Mouse (Mus musculus) midbrain, embryonic 13.5 days (tissue): ENCODE measurements around the gene Cdr2l. TPM values are rescaled to one million over a fixed set of nuclear protein-coding genes. Genes with fewer than 3 reads are reported as not detected.
A peak's percentile ranks its signal among the peaks of the same experiment; 100 is the strongest.

ENCODE experiments used
- ATAC-seq: fragments of 200-750 bp; cut with Nextera tagmentation; 2 replicates; pipeline ENCODE4 v1.8.0; 2017; ENCODE audit warnings: mild to moderate bottlenecking, moderate TSS enrichment, moderate library complexity
- H3K27ac ChIP-seq: fragments of 300-500 bp; sonication (generic); 2 replicates; pipeline ENCODE4 v1.5.1; 2015; ENCODE audit warnings: inconsistent platforms, mild to moderate bottlenecking, moderate library complexity
- H3K27me3 ChIP-seq: fragments of 300-500 bp; sonication (generic); 2 replicates; pipeline ENCODE4 v1.6.1; 2015; ENCODE audit warnings: mild to moderate bottlenecking, inconsistent platforms
- H3K36me3 ChIP-seq: fragments of 300-500 bp; sonication (generic); 2 replicates; pipeline ENCODE4 v1.6.1; 2015; ENCODE audit warnings: mild to moderate bottlenecking, inconsistent platforms
- H3K4me1 ChIP-seq: fragments of 300-500 bp; sonication (generic); replicated peaks from 2 replicates; pipeline ENCODE4 v1.6.1; 2015; ENCODE audit warnings: inconsistent platforms
- H3K4me2 ChIP-seq: fragments of 300-500 bp; sonication (generic); replicated peaks from 2 replicates; pipeline ENCODE4 v1.6.1; 2015; ENCODE audit warnings: moderate library complexity, mild to moderate bottlenecking, inconsistent platforms
- H3K4me3 ChIP-seq: fragments of 300-500 bp; sonication (generic); replicated peaks from 2 replicates; pipeline ENCODE4 v1.5.1; 2015; ENCODE audit warnings: mild to moderate bottlenecking, inconsistent platforms
- H3K9ac ChIP-seq: fragments of 300-500 bp; sonication (generic); replicated peaks from 2 replicates; pipeline ENCODE4 v1.6.1; 2015; ENCODE audit warnings: mild to moderate bottlenecking, inconsistent platforms
- H3K9me3 ChIP-seq: fragments of 300-500 bp; sonication (generic); 2 replicates; pipeline ENCODE4 v1.6.1; 2016; ENCODE audit warnings: mild to moderate bottlenecking, inconsistent platforms
- WGBS: fragments of 180-500 bp; shearing (Covaris S2); methylation state at CpG from one replicate; pipeline ENCODE4 v1.1.7; 2015; 5-methylcytosine and 5-hydroxymethylcytosine counted together
- polyA plus RNA-seq: library from polyadenylated mRNA; unstranded; fragments of >200 nt; fragmentation: Nextera tagmentation; extraction: Ambion mirVana; gene quantifications from 2 replicates; pipeline ENCODE4 v1.2.1, GENCODE M21; 2015

The Cdr2l gene
- polyA plus RNA-seq: 23.0 and 27.1 TPM in 2 replicates

GRCm38 (mm10) chr11:115381743-115382539 is at the start of gene Cdr2l:
TSS of gene Cdr2l (plus strand) at chr11:115381916.
- Histone ChIP-seq H3K9me3 (no peaks in the 10 kb centered on the region), H3K4me1 (peaks cover 45% of the 10 kb centered on the region), H3K27me3 (no peaks in the 10 kb centered on the region), H3K9ac (peak within 1 kb of the TSS; percentile 97), H3K36me3 (0 out of 2 replicates have a peak, but pooled peaks cover 3% of the 10 kb centered on the region), H3K4me3 (peak within 1 kb of the TSS; percentile 87), H3K4me2 (peak within 1 kb of the TSS; percentile 82), H3K27ac (peak within 1 kb of the TSS; percentile 98)
- WGBS: under 1% methylated on average over 75 of the region's 76 CpGs
- ATAC-seq: peak; percentile 89

DNA sequence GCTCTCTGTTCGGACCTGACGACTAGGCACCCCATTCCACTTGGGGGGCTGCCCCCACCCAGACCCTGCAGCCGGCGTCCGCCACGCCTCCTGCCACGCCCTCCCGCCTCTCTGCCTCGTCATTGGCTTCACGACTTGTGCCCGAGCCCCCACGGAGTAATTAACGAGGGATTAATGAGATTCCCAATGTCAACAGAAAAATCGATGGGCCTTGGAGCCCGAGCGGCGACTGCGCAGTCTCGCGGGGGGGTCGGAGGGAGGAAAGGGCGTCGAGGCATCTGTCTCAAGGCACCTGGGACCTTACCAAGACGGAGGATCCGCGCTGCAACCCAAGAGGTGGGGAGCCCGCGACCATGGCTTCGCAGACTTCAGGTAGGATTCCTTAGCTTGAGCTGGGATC is 47.2 kb upstream of the Cdr2l start, which contains the start of gene Otop3:
TSS of gene Otop3 (plus strand) at position 201 of the 400 bp plus-strand sequence.
- Histone ChIP-seq H3K4me3 (peak within 1 kb of the TSS; percentile 33), H3K4me2 (peak within 1 kb of the TSS; percentile 58), H3K36me3 (no peaks in the 10 kb centered on the region), H3K27ac (no peak within 1 kb of the TSS), H3K4me1 (peaks cover 11% of the 10 kb centered on the region), H3K27me3 (peaks cover 63% of the 10 kb centered on the region), H3K9me3 (no peaks in the 10 kb centered on the region), H3K9ac (peak within 1 kb of the TSS; percentile 48)
- WGBS: 4% methylated on average over 29 of the region's 29 CpGs
- ATAC-seq: no peak

DNA sequence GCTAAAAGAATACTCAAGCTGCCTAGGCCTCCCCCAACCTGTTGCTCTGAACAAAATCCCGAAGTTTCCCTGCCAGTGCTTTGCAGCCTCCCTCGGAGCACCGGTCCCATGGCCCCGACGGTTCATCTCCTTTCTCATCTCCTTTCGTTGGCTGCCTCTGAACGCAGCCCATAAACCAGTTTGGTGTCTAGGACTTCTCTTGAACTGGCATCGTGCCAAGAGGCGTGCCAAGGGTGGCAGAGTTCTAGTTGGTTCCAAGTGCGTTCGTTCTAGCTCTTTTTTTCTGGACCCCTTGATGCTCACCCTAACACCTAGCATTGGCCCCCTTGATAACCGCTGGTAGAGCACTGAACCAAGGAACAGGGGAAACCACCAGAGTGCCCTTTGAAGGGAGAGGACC is 46.5 kb upstream of the Cdr2l start:
- WGBS: 56% methylated on average over 12 of the region's 12 CpGs
- Histone ChIP-seq H3K4me2 (peak overlapping the region; percentile 58; the same call in 1 of the 2 replicates), H3K9me3 (no peaks in the 10 kb centered on the region), H3K27me3 (peaks cover 65% of the 10 kb centered on the region), H3K9ac (no peak overlapping the region), H3K27ac (no peak overlapping the region), H3K36me3 (no peaks in the 10 kb centered on the region), H3K4me3 (no peak overlapping the region), H3K4me1 (peaks cover 11% of the 10 kb centered on the region)
- ATAC-seq: no peak

DNA sequence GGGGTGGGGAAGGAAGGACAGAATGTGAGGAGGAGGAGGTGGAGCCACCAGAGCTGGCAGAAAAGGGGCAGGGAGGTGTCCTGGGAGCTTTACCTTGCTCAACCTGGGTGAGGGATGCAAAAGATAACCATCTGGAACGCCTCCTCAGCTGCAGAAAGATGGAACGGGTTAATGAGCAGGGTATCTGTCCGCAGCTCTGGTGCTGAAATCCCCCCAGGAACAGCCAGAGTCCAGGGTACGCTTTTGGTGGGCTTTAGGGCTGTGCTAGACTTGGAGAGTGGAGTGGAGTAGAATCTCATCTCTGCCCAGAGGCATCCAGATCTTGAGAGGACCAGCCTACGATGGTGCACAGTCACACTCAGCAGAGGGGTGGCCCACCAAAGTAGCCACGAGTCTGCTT is 45.6 kb upstream of the Cdr2l start:
- Histone ChIP-seq H3K4me3 (no peak overlapping the region), H3K27me3 (peaks cover 68% of the 10 kb centered on the region), H3K9me3 (no peaks in the 10 kb centered on the region), H3K36me3 (no peaks in the 10 kb centered on the region), H3K4me1 (peaks cover 11% of the 10 kb centered on the region), H3K9ac (no peak overlapping the region), H3K27ac (no peak overlapping the region), H3K4me2 (no peak overlapping the region)
- no peak for ATAC-seq
- 24% methylated on average over 6 of the region's 6 CpGs for WGBS

DNA sequence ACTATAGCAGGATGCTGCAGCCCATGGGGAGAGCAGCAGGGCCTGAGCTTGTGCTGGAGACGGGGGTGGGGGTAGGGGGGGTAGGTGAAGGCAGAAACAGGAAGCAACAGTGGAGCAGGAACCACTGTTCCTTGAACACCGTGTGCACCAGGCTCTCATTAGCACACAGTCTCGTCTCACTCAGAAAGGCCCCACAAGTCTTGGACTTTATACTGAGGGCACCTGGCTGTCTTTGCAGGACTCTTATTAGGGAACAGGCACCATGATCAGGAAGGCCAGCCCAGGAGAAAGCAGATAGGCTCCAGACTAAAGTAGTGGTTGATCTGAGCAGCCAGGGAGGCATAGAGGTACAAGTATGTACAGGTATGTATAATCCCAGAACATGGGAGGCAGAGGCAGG is 44.4 kb upstream of the Cdr2l start:
- no peak for ATAC-seq
- 62% methylated on average over 3 of the region's 3 CpGs for WGBS
- Histone ChIP-seq H3K4me3 (no peak overlapping the region), H3K4me2 (no peak overlapping the region), H3K9ac (no peak overlapping the region), H3K27ac (no peak overlapping the region), H3K27me3 (peaks cover 60% of the 10 kb centered on the region), H3K4me1 (peaks cover 11% of the 10 kb centered on the region), H3K9me3 (no peaks in the 10 kb centered on the region), H3K36me3 (no peaks in the 10 kb centered on the region)

DNA sequence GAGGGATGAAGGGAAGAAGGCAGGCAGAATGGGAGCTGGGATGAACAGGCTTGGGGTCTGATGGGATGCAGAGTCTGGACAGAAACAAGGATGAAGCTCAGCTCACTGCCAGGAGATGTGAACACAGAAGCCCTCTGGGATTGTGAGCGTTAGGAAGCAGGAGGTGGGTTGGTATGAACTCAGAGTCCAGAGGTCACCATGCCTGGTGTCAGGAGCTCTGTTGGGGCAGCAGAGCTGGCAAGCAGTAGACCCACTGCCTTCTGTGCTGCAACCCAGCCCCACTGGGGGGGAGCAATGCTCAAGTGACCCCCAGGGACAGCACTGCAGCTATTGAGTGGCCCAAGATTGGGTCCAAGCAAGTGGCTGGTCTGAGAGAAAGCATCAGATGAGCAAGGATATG is 43.9 kb upstream of the Cdr2l start:
- no peak overlapping the region for H3K4me2 ChIP-seq
- 92% methylated on average over 1 of the region's 1 CpGs for WGBS
- no peaks in the 10 kb centered on the region for H3K9me3 ChIP-seq
- no peak overlapping the region for H3K9ac ChIP-seq
- H3K36me3 ChIP-seq: no peaks in the 10 kb centered on the region
- no peak overlapping the region for H3K4me3 ChIP-seq
- peaks cover 11% of the 10 kb centered on the region for H3K4me1 ChIP-seq
- H3K27me3 ChIP-seq: peaks cover 56% of the 10 kb centered on the region
- no peak overlapping the region for H3K27ac ChIP-seq
- ATAC-seq: no peak

DNA sequence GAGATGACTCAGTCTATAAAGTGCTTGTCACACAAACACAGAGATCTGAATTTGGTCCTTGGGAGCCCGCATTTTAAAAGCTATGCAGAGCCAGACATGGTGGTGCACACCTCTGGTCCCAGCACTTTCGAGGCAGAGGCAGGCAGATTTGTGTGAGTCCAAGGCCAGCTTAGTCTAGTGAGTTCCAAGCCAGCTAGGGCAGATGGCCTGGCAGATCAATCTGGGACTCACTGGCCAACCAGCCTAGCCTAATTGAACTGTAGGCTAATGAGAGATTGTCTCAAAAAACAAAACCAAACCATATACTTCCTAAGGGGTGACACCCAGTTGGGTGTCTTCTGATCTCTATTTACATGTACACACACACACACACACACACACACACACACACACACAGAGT is 40.5 kb upstream of the Cdr2l start:
- no peak overlapping the region for H3K4me3 ChIP-seq
- no peak overlapping the region for H3K4me2 ChIP-seq
- WGBS: 71% methylated on average over 2 of the region's 2 CpGs
- no peak overlapping the region for H3K9ac ChIP-seq
- ATAC-seq: no peak
- peaks cover 45% of the 10 kb centered on the region for H3K27me3 ChIP-seq
- H3K9me3 ChIP-seq: no peaks in the 10 kb centered on the region
- no peaks in the 10 kb centered on the region for H3K36me3 ChIP-seq
- no peak overlapping the region for H3K27ac ChIP-seq
- H3K4me1 ChIP-seq: 0 out of 2 replicates have a peak, but pooled peaks cover 3% of the 10 kb centered on the region

DNA sequence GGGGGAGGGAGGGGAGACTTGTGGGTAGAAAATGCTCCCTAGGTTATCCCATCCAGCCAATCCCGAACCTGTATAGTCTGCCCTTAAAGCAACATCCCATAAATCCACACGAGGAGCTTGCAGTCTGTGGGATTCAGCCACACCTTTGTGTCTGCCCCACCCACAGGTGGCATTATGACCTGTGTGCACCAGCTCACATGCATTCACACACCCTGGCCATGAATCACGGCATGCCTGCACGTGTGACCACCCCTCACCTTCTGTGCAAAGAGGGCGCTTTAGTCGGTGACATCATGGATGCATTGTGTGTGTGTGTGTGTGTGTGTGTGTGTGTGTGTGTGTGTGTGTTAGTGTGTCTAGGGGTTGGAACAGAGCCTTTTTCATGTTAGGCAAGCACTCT is 39.9 kb upstream of the Cdr2l start:
- no peak overlapping the region for H3K4me3 ChIP-seq
- WGBS: 82% methylated on average over 6 of the region's 6 CpGs
- 0 out of 2 replicates have a peak, but pooled peaks cover 3% of the 10 kb centered on the region for H3K4me1 ChIP-seq
- ATAC-seq: no peak
- H3K4me2 ChIP-seq: no peak overlapping the region
- peaks cover 41% of the 10 kb centered on the region for H3K27me3 ChIP-seq
- no peak overlapping the region for H3K9ac ChIP-seq
- H3K27ac ChIP-seq: no peak overlapping the region
- H3K9me3 ChIP-seq: no peaks in the 10 kb centered on the region
- no peaks in the 10 kb centered on the region for H3K36me3 ChIP-seq

- Histone ChIP-seq H3K4me2 (no peak overlapping the region), H3K36me3 (peaks cover 23% of the 10 kb centered on the region), H3K9me3 (no peaks in the 10 kb centered on the region), H3K4me1 (0 out of 2 replicates have a peak, but pooled peaks cover 3% of the 10 kb centered on the region), H3K27me3 (peaks cover 25% of the 10 kb centered on the region), H3K27ac (no peak overlapping the region), H3K9ac (no peak overlapping the region), H3K4me3 (no peak overlapping the region)
- no peak for ATAC-seq
- WGBS: 18% methylated on average over 12 of the region's 12 CpGs
Measured at GRCm38 (mm10) chr11:115344967-115345366, 36.7 kb upstream of the Cdr2l start.

- no peak for ATAC-seq
- 54% methylated on average over 7 of the region's 7 CpGs for WGBS
- Histone ChIP-seq H3K4me3 (no peak overlapping the region), H3K9ac (no peak overlapping the region), H3K4me1 (0 out of 2 replicates have a peak, but pooled peaks cover 3% of the 10 kb centered on the region), H3K4me2 (no peak overlapping the region), H3K9me3 (no peaks in the 10 kb centered on the region), H3K36me3 (peaks cover 29% of the 10 kb centered on the region), H3K27ac (no peak overlapping the region), H3K27me3 (peaks cover 23% of the 10 kb centered on the region)
Measured at GRCm38 (mm10) chr11:115345515-115345914, 36.2 kb upstream of the Cdr2l start.

DNA sequence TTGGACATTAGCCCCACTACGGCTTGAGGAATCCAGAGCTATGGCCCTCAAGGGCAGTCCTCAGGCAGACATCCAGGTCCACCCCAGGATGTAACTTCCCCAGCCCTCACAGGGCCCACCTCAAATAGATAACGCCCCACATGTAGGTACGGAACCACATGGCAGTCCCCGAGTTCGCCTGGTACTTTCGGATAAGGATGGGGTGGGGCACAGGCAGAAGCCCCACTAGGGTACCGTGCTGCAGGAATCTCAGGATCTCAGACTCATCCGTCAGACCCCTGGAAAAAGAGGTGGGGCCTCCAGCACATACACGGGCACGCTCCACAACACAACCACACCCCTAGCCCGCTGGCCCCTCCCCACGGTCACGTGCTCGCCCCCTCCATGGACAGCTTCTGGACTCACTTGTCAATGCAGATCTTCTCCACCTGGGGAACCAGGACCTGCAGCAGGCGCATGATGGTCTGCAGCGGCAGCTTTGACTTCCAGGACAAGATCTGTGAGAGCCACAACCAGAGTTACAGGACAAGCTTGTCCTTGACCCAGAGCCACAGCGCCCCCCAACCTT is 33.0 kb upstream of the Cdr2l start:
- ATAC-seq: no peak
- Histone ChIP-seq H3K9ac (0 out of 2 replicates have a peak overlapping the region, but pooled peaks have one; percentile 16), H3K9me3 (no peaks in the 10 kb centered on the region), H3K36me3 (peaks cover 60% of the 10 kb centered on the region), H3K27me3 (peaks cover 16% of the 10 kb centered on the region; the same call in 1 of the 2 replicates), H3K4me1 (0 out of 2 replicates have a peak, but pooled peaks cover 3% of the 10 kb centered on the region), H3K27ac (no peak overlapping the region), H3K4me2 (no peak overlapping the region), H3K4me3 (no peak overlapping the region)
- whole genome bisulfite sequencing: 66% methylated on average over 17 of the region's 17 CpGs

- Histone ChIP-seq H3K27ac (no peak overlapping the region), H3K9ac (no peak overlapping the region), H3K4me2 (no peak overlapping the region), H3K36me3 (peaks cover 61% of the 10 kb centered on the region), H3K27me3 (peaks cover 10% of the 10 kb centered on the region; the same call in 1 of the 2 replicates), H3K4me3 (no peak overlapping the region), H3K4me1 (no peaks in the 10 kb centered on the region), H3K9me3 (no peaks in the 10 kb centered on the region)
- WGBS: 69% methylated on average over 4 of the region's 4 CpGs
- ATAC-seq: no peak
Measured at GRCm38 (mm10) chr11:115349976-115350375, 31.7 kb upstream of the Cdr2l start.
